19 mouse cellular contexts compared by ENCODE assay signal in the genomic region with DNA sequence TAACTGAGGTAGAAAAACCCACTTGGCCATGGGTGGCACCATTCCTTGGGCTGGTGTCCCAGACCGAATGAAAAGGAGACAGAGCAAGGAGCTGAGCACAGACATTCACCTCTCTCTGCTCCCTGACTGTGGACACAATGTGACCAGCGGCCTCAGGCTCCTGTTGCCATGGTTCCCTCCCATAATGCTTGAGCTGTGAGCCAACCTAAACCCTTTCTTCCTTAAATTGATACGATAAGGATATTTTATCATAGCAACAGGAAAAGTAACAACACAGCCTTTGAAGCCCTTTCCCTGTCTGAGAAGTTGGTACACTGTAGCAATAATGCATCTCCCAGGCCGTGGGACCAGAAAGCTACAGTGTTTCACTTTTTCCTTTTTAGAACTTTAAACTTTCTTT.
"Had no signal": no experiment of that assay in that cellular context is flagged by ENCODE, and none has a peak within 500 bp of the region (broad histone marks: within the 10 kb centered on the region; RNA-seq: fewer than 3 reads in every experiment).

No protein-coding gene starts in this region.

- ATAC-seq: liver, postnatal 0 days; lung, postnatal 0 days; midbrain, embryonic 13.5 days had no signal

- H3K4me3 ChIP-seq: limb, embryonic 12.5 days; limb, embryonic 15.5 days; midbrain, embryonic 13.5 days; neural tube, embryonic 12.5 days; neural tube, embryonic 15.5 days had no signal

- H3K9ac ChIP-seq: limb, embryonic 12.5 days; limb, embryonic 15.5 days; liver, embryonic 14.5 days; liver, postnatal 0 days; lung, embryonic 14.5 days; midbrain, embryonic 13.5 days; neural tube, embryonic 12.5 days; neural tube, embryonic 15.5 days had no signal

- H3K9me3 ChIP-seq: limb, embryonic 12.5 days; limb, embryonic 15.5 days; midbrain, embryonic 13.5 days; neural tube, embryonic 12.5 days; neural tube, embryonic 15.5 days had no signal

- DNase-seq: kidney, adult 2 months; kidney, postnatal 14 days; kidney, postnatal 4 days; left cerebral cortex, postnatal 4 days; liver, postnatal 0 days; lung, embryonic 14.5 days; retina, postnatal 1 day; thymus, adult 18-20 months; thymus, postnatal 36 days had no signal

- H3K4me2 ChIP-seq: limb, embryonic 12.5 days; limb, embryonic 15.5 days; liver, embryonic 11.5 days; lung, embryonic 14.5 days; midbrain, embryonic 13.5 days; neural tube, embryonic 12.5 days; neural tube, embryonic 15.5 days had no signal

- H3K4me1 ChIP-seq: limb, embryonic 12.5 days; limb, embryonic 15.5 days; midbrain, embryonic 13.5 days; neural tube, embryonic 15.5 days had no signal

- H3K36me3 ChIP-seq: limb, embryonic 12.5 days; limb, embryonic 15.5 days; midbrain, embryonic 13.5 days; neural tube, embryonic 12.5 days; neural tube, embryonic 15.5 days had no signal

- H3K27me3 ChIP-seq: limb, embryonic 12.5 days; limb, embryonic 15.5 days; midbrain, embryonic 13.5 days; neural tube, embryonic 12.5 days; neural tube, embryonic 15.5 days had no signal

- H3K27ac ChIP-seq: limb, embryonic 12.5 days; limb, embryonic 15.5 days; liver, embryonic 14.5 days; macrophage; midbrain, embryonic 13.5 days; neural tube, embryonic 12.5 days; neural tube, embryonic 15.5 days; stomach, postnatal 0 days had no signal
